Mouse (Mus musculus) C2C12 (cell line): ENCODE measurements around the gene Rgmb.

Experiments
- CEBPB ChIP-seq: IDR thresholded peaks from one replicate; pipeline ENCODE4 v1.6.1; 2011; ENCODE audit warnings: low read depth, mild to moderate bottlenecking, control low read depth, moderate library complexity
- CTCF ChIP-seq: IDR thresholded peaks from one replicate; pipeline ENCODE4 v1.5.1; 2011; ENCODE audit not compliant: control insufficient read depth, insufficient read depth, insufficient read length
- MYOD1 ChIP-seq: IDR thresholded peaks from one replicate; pipeline ENCODE4 v1.6.1; 2011; ENCODE audit warnings: low read depth; ENCODE audit not compliant: control insufficient read depth, insufficient read length
- MYOG ChIP-seq: IDR thresholded peaks from one replicate; pipeline ENCODE4 v1.6.1; 2011; ENCODE audit not compliant: control insufficient read depth, insufficient read length; ENCODE audit errors: extremely low read depth

- TF ChIP-seq CTCF, result no peak
- TF ChIP-seq MYOD1, result no peak
- no peak for TF ChIP-seq MYOG
- TF ChIP-seq CEBPB, result no peak
Observed at GRCm38 (mm10) chr17:15787036-15787435, 43.8 kb downstream of the Rgmb start.
